In genomic region chr16:73100273-73100672, GRCm38 (mm10) we compare ENCODE assay signal across 23 mouse cellular contexts.
"Had no signal": no experiment of that assay in that cellular context is flagged by ENCODE, and none has a peak within 500 bp of the region (broad histone marks: within the 10 kb centered on the region; RNA-seq: fewer than 3 reads in every experiment).

No protein-coding gene starts in this region.

- H3K27me3 ChIP-seq: heart, embryonic 13.5 days; heart, embryonic 15.5 days; hindbrain, embryonic 13.5 days; hindbrain, embryonic 15.5 days; limb, embryonic 13.5 days; limb, embryonic 15.5 days; liver, embryonic 12.5 days had no signal

- ATAC-seq: hindbrain, postnatal 0 days; intestine, embryonic 16.5 days; liver, embryonic 12.5 days had no signal

- H3K4me2 ChIP-seq: heart, embryonic 11.5 days; heart, embryonic 13.5 days; heart, embryonic 15.5 days; hindbrain, embryonic 13.5 days; hindbrain, embryonic 15.5 days; limb, embryonic 13.5 days; limb, embryonic 15.5 days; liver, embryonic 12.5 days had no signal

- H3K9ac ChIP-seq: heart, embryonic 13.5 days; heart, embryonic 15.5 days; hindbrain, embryonic 13.5 days; hindbrain, embryonic 15.5 days; limb, embryonic 13.5 days; limb, embryonic 15.5 days; liver, embryonic 12.5 days; liver, embryonic 14.5 days had no signal

- DNase-seq: gastrocnemius, postnatal 14 days; gastrocnemius, postnatal 36 days; heart, adult 2 months; heart, postnatal 14 days; heart, postnatal 36 days; kidney, adult 2 months; kidney, adult 9 months; kidney, postnatal 25 days; layer of hippocampus, adult 9-11 months; layer of hippocampus, postnatal 36 days; lung, adult 18-20 months had no signal

- H3K27ac ChIP-seq: heart, adult 2 months; heart, embryonic 13.5 days; heart, embryonic 15.5 days; hindbrain, embryonic 13.5 days; hindbrain, embryonic 15.5 days; hindbrain, postnatal 0 days; left cerebral cortex, adult 2 months; limb, embryonic 13.5 days; limb, embryonic 15.5 days; liver, embryonic 12.5 days; liver, embryonic 14.5 days had no signal

- H3K4me3 ChIP-seq: heart, adult 2 months; heart, embryonic 13.5 days; heart, embryonic 15.5 days; hindbrain, embryonic 13.5 days; hindbrain, embryonic 15.5 days; left cerebral cortex, adult 2 months; limb, embryonic 13.5 days; limb, embryonic 15.5 days; liver, embryonic 12.5 days had no signal

- H3K36me3 ChIP-seq: heart, embryonic 13.5 days; heart, embryonic 15.5 days; hindbrain, embryonic 13.5 days; hindbrain, embryonic 15.5 days; limb, embryonic 13.5 days; limb, embryonic 15.5 days; liver, embryonic 12.5 days had no signal

- H3K9me3 ChIP-seq: heart, embryonic 13.5 days; heart, embryonic 15.5 days; hindbrain, embryonic 13.5 days; hindbrain, embryonic 15.5 days; limb, embryonic 13.5 days; limb, embryonic 15.5 days; liver, embryonic 12.5 days had no signal

- H3K4me1 ChIP-seq: heart, embryonic 15.5 days; liver, embryonic 12.5 days had no signal
